Mouse (Mus musculus): Measurements from ENCODE around the gene Insig1. TPM values are rescaled to one million over a fixed set of nuclear protein-coding genes. Genes with fewer than 3 reads are reported as not detected.

Insig1 gene
- 75.7 and 77.2 TPM in 2 replicates for polyA plus RNA-seq (2015; fragmentation: Nextera tagmentation; extraction: Ambion mirVana)

GRCm38 (mm10) chr5:28070828-28071455, at the start of gene Insig1:
TSS of gene Insig1 (plus strand) at chr5:28071363.
- peaks cover 32% of the 10 kb centered on the region for H3K4me1 ChIP-seq

GRCm38 (mm10) chr5:28023452-28023851, 47.7 kb upstream of the Insig1 start:
- no peak overlapping the region for H3K4me2 ChIP-seq (replicated peaks)
- ATAC-seq (replicated peaks) = no peak
- H3K9ac ChIP-seq (replicated peaks) = no peak overlapping the region
- H3K36me3 ChIP-seq = no peaks in the 10 kb centered on the region
- 66% methylated on average over 2 of the region's 2 CpGs for WGBS
- H3K4me1 ChIP-seq = no peaks in the 10 kb centered on the region
- no peak overlapping the region for H3K27ac ChIP-seq (replicated peaks)
- peaks cover 6% of the 10 kb centered on the region; the same call in 1 of the 2 replicates for H3K9me3 ChIP-seq
- no peaks in the 10 kb centered on the region for H3K27me3 ChIP-seq
- H3K4me3 ChIP-seq = no peak overlapping the region

More at GRCm38 (mm10) chr5:28070828-28071455, at the start of gene Insig1:
- peak; percentile 92 for ATAC-seq (replicated peaks)
- WGBS = under 1% methylated on average over 57 of the region's 64 CpGs
- peak within 1 kb of the TSS; percentile 77 for H3K9ac ChIP-seq (replicated peaks)
- peak within 1 kb of the TSS; percentile 77 for H3K4me2 ChIP-seq (replicated peaks)
- H3K27me3 ChIP-seq = no peaks in the 10 kb centered on the region
- H3K36me3 ChIP-seq = peaks cover 26% of the 10 kb centered on the region
- H3K27ac ChIP-seq (replicated peaks) = peak within 1 kb of the TSS; percentile 95
- H3K9me3 ChIP-seq = no peaks in the 10 kb centered on the region
- H3K4me3 ChIP-seq = peak within 1 kb of the TSS; percentile 60

- no peak overlapping the region for H3K9ac ChIP-seq (replicated peaks)
- H3K27me3 ChIP-seq = no peaks in the 10 kb centered on the region
- H3K4me2 ChIP-seq (replicated peaks) = no peak overlapping the region
- H3K36me3 ChIP-seq = no peaks in the 10 kb centered on the region
- H3K9me3 ChIP-seq = no peaks in the 10 kb centered on the region
- no peaks in the 10 kb centered on the region for H3K4me1 ChIP-seq
- WGBS = 90% methylated on average over 3 of the region's 3 CpGs
- no peak overlapping the region for H3K4me3 ChIP-seq
- no peak for ATAC-seq (replicated peaks)
- H3K27ac ChIP-seq (replicated peaks) = no peak overlapping the region
Measured at GRCm38 (mm10) chr5:28031577-28032236, 39.5 kb upstream of the Insig1 start.

- ATAC-seq (replicated peaks) = no peak
- H3K4me1 ChIP-seq = peaks cover 5% of the 10 kb centered on the region; the same call in 1 of the 2 replicates
- no peak overlapping the region for H3K27ac ChIP-seq (replicated peaks)
- 89% methylated on average over 10 of the region's 10 CpGs for WGBS
- no peaks in the 10 kb centered on the region for H3K27me3 ChIP-seq
- no peak overlapping the region for H3K4me2 ChIP-seq (replicated peaks)
- H3K9ac ChIP-seq (replicated peaks) = no peak overlapping the region
- no peaks in the 10 kb centered on the region for H3K9me3 ChIP-seq
- no peak overlapping the region for H3K4me3 ChIP-seq
- no peaks in the 10 kb centered on the region for H3K36me3 ChIP-seq
Measured at GRCm38 (mm10) chr5:28032866-28033265, 38.3 kb upstream of the Insig1 start.

GRCm38 (mm10) chr5:28033281-28033680, 37.9 kb upstream of the Insig1 start:
- Histone ChIP-seq H3K27ac (replicated peaks) (no peak overlapping the region), H3K4me2 (replicated peaks) (no peak overlapping the region), H3K4me3 (no peak overlapping the region), H3K9me3 (no peaks in the 10 kb centered on the region), H3K9ac (replicated peaks) (no peak overlapping the region), H3K4me1 (peaks cover 7% of the 10 kb centered on the region; the same call in 1 of the 2 replicates), H3K36me3 (no peaks in the 10 kb centered on the region), H3K27me3 (no peaks in the 10 kb centered on the region)
- WGBS = 86% methylated on average over 5 of the region's 5 CpGs
- no peak for ATAC-seq (replicated peaks)

GRCm38 (mm10) chr5:28033826-28034225, 37.3 kb upstream of the Insig1 start:
- no peak overlapping the region for H3K27ac ChIP-seq (replicated peaks)
- H3K36me3 ChIP-seq = no peaks in the 10 kb centered on the region
- no peak overlapping the region for H3K9ac ChIP-seq (replicated peaks)
- no peak overlapping the region for H3K4me3 ChIP-seq
- no peaks in the 10 kb centered on the region for H3K27me3 ChIP-seq
- WGBS = 92% methylated on average over 5 of the region's 5 CpGs
- no peak for ATAC-seq (replicated peaks)
- H3K9me3 ChIP-seq = no peaks in the 10 kb centered on the region
- H3K4me1 ChIP-seq = peaks cover 7% of the 10 kb centered on the region; the same call in 1 of the 2 replicates
- no peak overlapping the region for H3K4me2 ChIP-seq (replicated peaks)

GRCm38 (mm10) chr5:28036011-28036410, 35.2 kb upstream of the Insig1 start:
- no peak for ATAC-seq (replicated peaks)
- H3K27me3 ChIP-seq = no peaks in the 10 kb centered on the region
- WGBS = 74% methylated on average over 1 of the region's 1 CpGs
- no peak overlapping the region for H3K4me2 ChIP-seq (replicated peaks)
- no peak overlapping the region for H3K9ac ChIP-seq (replicated peaks)
- H3K4me3 ChIP-seq = no peak overlapping the region
- H3K4me1 ChIP-seq = peaks cover 7% of the 10 kb centered on the region; the same call in 1 of the 2 replicates
- H3K36me3 ChIP-seq = no peaks in the 10 kb centered on the region
- H3K9me3 ChIP-seq = no peaks in the 10 kb centered on the region
- H3K27ac ChIP-seq (replicated peaks) = no peak overlapping the region

GRCm38 (mm10) chr5:28036518-28036917, 34.6 kb upstream of the Insig1 start:
- H3K27me3 ChIP-seq = no peaks in the 10 kb centered on the region
- 100% methylated on average over 1 of the region's 1 CpGs for WGBS
- no peak overlapping the region for H3K27ac ChIP-seq (replicated peaks)
- no peak for ATAC-seq (replicated peaks)
- no peak overlapping the region for H3K4me3 ChIP-seq
- no peaks in the 10 kb centered on the region for H3K36me3 ChIP-seq
- peaks cover 7% of the 10 kb centered on the region; the same call in 1 of the 2 replicates for H3K4me1 ChIP-seq
- H3K9ac ChIP-seq (replicated peaks) = no peak overlapping the region
- no peaks in the 10 kb centered on the region for H3K9me3 ChIP-seq
- no peak overlapping the region for H3K4me2 ChIP-seq (replicated peaks)

- no peak overlapping the region for H3K4me3 ChIP-seq
- H3K4me2 ChIP-seq (replicated peaks) = no peak overlapping the region
- no peak for ATAC-seq (replicated peaks)
Measured at GRCm38 (mm10) chr5:28037172-28037591, 34.0 kb upstream of the Insig1 start.

GRCm38 (mm10) chr5:28037639-28038038, 33.5 kb upstream of the Insig1 start:
- 34% methylated on average over 5 of the region's 5 CpGs for WGBS
- Histone ChIP-seq H3K27me3 (no peaks in the 10 kb centered on the region), H3K4me2 (replicated peaks) (no peak overlapping the region), H3K9ac (replicated peaks) (no peak overlapping the region), H3K9me3 (no peaks in the 10 kb centered on the region), H3K4me1 (peaks cover 7% of the 10 kb centered on the region; the same call in 1 of the 2 replicates), H3K36me3 (no peaks in the 10 kb centered on the region), H3K27ac (replicated peaks) (no peak overlapping the region), H3K4me3 (no peak overlapping the region)
- no peak for ATAC-seq (replicated peaks)

More at GRCm38 (mm10) chr5:28037172-28037591, 34.0 kb upstream of the Insig1 start:
- H3K27ac ChIP-seq (replicated peaks) = no peak overlapping the region
- no peak overlapping the region for H3K9ac ChIP-seq (replicated peaks)
- H3K27me3 ChIP-seq = no peaks in the 10 kb centered on the region
- no peaks in the 10 kb centered on the region for H3K36me3 ChIP-seq
- H3K4me1 ChIP-seq = peaks cover 7% of the 10 kb centered on the region; the same call in 1 of the 2 replicates
- 41% methylated on average over 3 of the region's 3 CpGs for WGBS
- H3K9me3 ChIP-seq = no peaks in the 10 kb centered on the region

- Histone ChIP-seq H3K4me1 (peaks cover 7% of the 10 kb centered on the region; the same call in 1 of the 2 replicates), H3K27ac (replicated peaks) (no peak overlapping the region), H3K4me2 (replicated peaks) (no peak overlapping the region), H3K9me3 (no peaks in the 10 kb centered on the region), H3K27me3 (no peaks in the 10 kb centered on the region), H3K9ac (replicated peaks) (no peak overlapping the region), H3K36me3 (no peaks in the 10 kb centered on the region), H3K4me3 (no peak overlapping the region)
- ATAC-seq (replicated peaks) = 0 out of 2 replicates have a peak, but pooled peaks have one; percentile 29
- WGBS = 22% methylated on average over 2 of the region's 2 CpGs
Measured at GRCm38 (mm10) chr5:28038115-28038514, 33.0 kb upstream of the Insig1 start.

Measured in forebrain, embryonic 15.5 days (tissue).